Comparison of ENCODE assay signal across 8 mouse cellular contexts in genomic region chr11:120229861-120230751, GRCm38 (mm10). TPM values are rescaled to one million over a fixed set of nuclear protein-coding genes. Genes with fewer than 3 reads are reported as not detected.
DNase-seq lines count a peak whose midpoint lies in the region; ATAC-seq and TF ChIP-seq lines count a peak whose summit lies in the region.

No protein-coding gene starts in this region.

- no peaks in the 10 kb centered on the region for H3K27me3 ChIP-seq in intestine, embryonic 14.5 days (replicated peaks; ENCODE audit: control insufficient read depth, insufficient read depth, low read length)
- H3K27me3 ChIP-seq in limb, embryonic 10.5 days (ENCODE audit: low read depth, poor library complexity, severe bottlenecking) = no peaks in the 10 kb centered on the region
- H3K27me3 ChIP-seq in midbrain, embryonic 13.5 days = no peaks in the 10 kb centered on the region
- H3K27me3 ChIP-seq in thymus, adult 2 months (ENCODE audit: control insufficient read depth, insufficient read depth, low read length) = no peaks in the 10 kb centered on the region; the same call in 1 of the 2 replicates

- H3K27ac ChIP-seq in intestine, embryonic 14.5 days (ENCODE audit: low read depth) = peak overlapping the region; percentile 93
- peak overlapping the region; percentile 100 for H3K27ac ChIP-seq in limb, embryonic 10.5 days
- H3K27ac ChIP-seq in midbrain, embryonic 13.5 days = peak overlapping the region; percentile 99
- no peak overlapping the region for H3K27ac ChIP-seq in thymus, adult 2 months (ENCODE audit: control insufficient read depth, insufficient read depth, low read length)

- intact Hi-C loops in gastrocnemius, postnatal 14 days (cut with DNase I; ENCODE audit: low total_unique reads) = no loop called here

- no peaks in the 10 kb centered on the region for H3K9me3 ChIP-seq in intestine, embryonic 14.5 days (ENCODE audit: control insufficient read depth, low read length)
- H3K9me3 ChIP-seq in limb, embryonic 10.5 days (replicated peaks) = no peaks in the 10 kb centered on the region
- no peaks in the 10 kb centered on the region for H3K9me3 ChIP-seq in midbrain, embryonic 13.5 days

- H3K4me2 ChIP-seq in intestine, embryonic 14.5 days (ENCODE audit: low read length) = peak overlapping the region; percentile 99
- H3K4me2 ChIP-seq in midbrain, embryonic 13.5 days (replicated peaks) = peak overlapping the region; percentile 94

- no peak for TF ChIP-seq CTCF in thymus, adult 2 months (IDR thresholded peaks at IDR 0.05; ENCODE audit: borderline replicate concordance, control insufficient read depth, extremely low read depth, insufficient read depth, low read length, poor library complexity)

- peak overlapping the region; percentile 58 for H3K4me3 ChIP-seq in intestine, embryonic 14.5 days (ENCODE audit: low read depth, low read length)
- H3K4me3 ChIP-seq in limb, embryonic 10.5 days = peak overlapping the region; percentile 96
- H3K4me3 ChIP-seq in midbrain, embryonic 13.5 days (replicated peaks) = peak overlapping the region; percentile 66
- peak overlapping the region; percentile 34 for H3K4me3 ChIP-seq in thymus, adult 2 months (ENCODE audit: control insufficient read depth, insufficient read depth, low read length)

- WGBS in intestine, embryonic 14.5 days = 2% methylated on average over 42 of the region's 42 CpGs
- under 1% methylated on average over 42 of the region's 42 CpGs for WGBS in limb, embryonic 10.5 days
- 1% methylated on average over 42 of the region's 42 CpGs for WGBS in midbrain, embryonic 13.5 days
- WGBS in thymus, adult 2 months = 10% methylated on average over 42 of the region's 42 CpGs

- ATAC-seq in cerebellum, adult (ENCODE audit: insufficient number of reproducible peaks, low FRiP score, low TSS enrichment) = no peak
- no peak for ATAC-seq in intestine, embryonic 14.5 days (replicated peaks; ENCODE audit: low FRiP score, low TSS enrichment, low read depth)
- ATAC-seq in midbrain, embryonic 13.5 days = no peak

- H3K9ac ChIP-seq in intestine, embryonic 14.5 days (ENCODE audit: low read length) = peak overlapping the region; percentile 99
- peak overlapping the region; percentile 100 for H3K9ac ChIP-seq in midbrain, embryonic 13.5 days (replicated peaks)

- no peaks in the 10 kb centered on the region for H3K36me3 ChIP-seq in intestine, embryonic 14.5 days (ENCODE audit: control insufficient read depth, insufficient read depth, low read length)
- H3K36me3 ChIP-seq in limb, embryonic 10.5 days = no peaks in the 10 kb centered on the region
- H3K36me3 ChIP-seq in midbrain, embryonic 13.5 days = no peaks in the 10 kb centered on the region
- H3K36me3 ChIP-seq in thymus, adult 2 months (ENCODE audit: control insufficient read depth, insufficient read depth, low read length) = no peaks in the 10 kb centered on the region

- TF ChIP-seq POLR2A in thymus, adult 2 months (IDR thresholded peaks at IDR 0.05; ENCODE audit: control insufficient read depth, extremely low read depth, insufficient read depth, low read length, poor library complexity) = no peak

- H3K4me1 ChIP-seq in intestine, embryonic 14.5 days (replicated peaks; ENCODE audit: control insufficient read depth, insufficient read depth, low read length) = peaks cover 54% of the 10 kb centered on the region
- H3K4me1 ChIP-seq in limb, embryonic 10.5 days = peaks cover 72% of the 10 kb centered on the region
- peaks cover 59% of the 10 kb centered on the region for H3K4me1 ChIP-seq in midbrain, embryonic 13.5 days (replicated peaks)
- peaks cover 61% of the 10 kb centered on the region for H3K4me1 ChIP-seq in thymus, adult 2 months (replicated peaks; ENCODE audit: control insufficient read depth, insufficient read depth, low read length)

- DNase-seq in cerebellum, adult 11 months = peak; percentile 70
- peak; percentile 82 to 86 for DNase-seq in cerebellum, postnatal 14 days
- peak; percentile 78 for DNase-seq in gastrocnemius, postnatal 14 days
- peak; percentile 84 for DNase-seq in intestine, embryonic 14.5 days (ENCODE audit: low spot score)
- peak; percentile 77 for DNase-seq in limb, embryonic 10.5 days (ENCODE audit: low spot score)
- DNase-seq in thymus, adult 2 months = peak; percentile 40

RNA-seq across cellular contexts. Expression of gene Bahcc1, which starts 2.6 kb away (rescaled TPM):
- 1 to 10 TPM; 3.4 to 8.1 TPM for total RNA-seq in gastrocnemius, postnatal 14 days (2021)
- polyA plus RNA-seq in intestine, embryonic 14.5 days (2014; fragmentation: Nextera tagmentation; extraction: Ambion mirVana) = 12.1 and 12.7 TPM in 2 replicates
- polyA plus RNA-seq in limb, embryonic 10.5 days (2016; fragmentation: Nextera tagmentation; extraction: Ambion mirVana) = 19.9 and 20.3 TPM in 2 replicates
- polyA plus RNA-seq in midbrain, embryonic 13.5 days (2015; fragmentation: Nextera tagmentation; extraction: Ambion mirVana) = 17.4 and 19.5 TPM in 2 replicates
- 11.0 and 15.1 TPM in 2 replicates for polyA plus RNA-seq in thymus, adult 2 months (2012; rRNA removed)

Comparison
In these comparisons a context has a peak if more than half of its experiments do, and no peak if none do; other contexts are left out.
1. H3K4me3 ChIP-seq: peak in every context shown above with its lines; median percentile 96 in limb, embryonic 10.5 days; 66 in midbrain, embryonic 13.5 days; 58 in intestine, embryonic 14.5 days; 34 in thymus, adult 2 months.